Mouse (Mus musculus): Measurements from ENCODE around the gene Bcar3. TPM values are rescaled to one million over a fixed set of nuclear protein-coding genes. Genes with fewer than 3 reads are reported as not detected.

Bcar3 gene
- total RNA-seq, 2 experiments from 2014 or later: 1.6 to 5.0 TPM

- ATAC-seq (replicated peaks; ENCODE audit: poor library complexity): no peak
Measured at GRCm38 (mm10) chr3:122413729-122414561, 120.0 kb downstream of the Bcar3 start.

DNA sequence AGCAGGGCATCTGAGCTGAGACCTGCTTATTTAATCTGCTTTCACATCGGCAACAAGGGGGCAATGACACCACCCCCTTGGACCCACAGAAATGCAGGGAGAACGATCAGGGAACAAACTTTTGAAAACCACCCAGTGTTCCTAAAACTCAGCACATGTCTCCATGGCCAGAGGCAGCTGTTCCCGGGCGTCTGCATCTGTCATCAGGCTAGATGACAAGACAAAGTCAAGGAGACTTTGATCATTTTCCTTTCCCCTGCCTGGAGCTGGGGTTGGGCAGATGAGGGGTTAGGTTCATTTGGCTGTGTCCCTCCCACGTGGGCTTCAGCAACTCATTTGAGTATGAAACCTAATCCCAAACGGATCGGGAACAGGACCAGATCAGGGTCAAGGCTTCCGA, 120.9 kb downstream of the Bcar3 start:
- ATAC-seq (replicated peaks; ENCODE audit: poor library complexity): no peak

- no peak for ATAC-seq (replicated peaks; ENCODE audit: poor library complexity)
Measured at GRCm38 (mm10) chr3:122417466-122417865, 123.5 kb downstream of the Bcar3 start.

DNA sequence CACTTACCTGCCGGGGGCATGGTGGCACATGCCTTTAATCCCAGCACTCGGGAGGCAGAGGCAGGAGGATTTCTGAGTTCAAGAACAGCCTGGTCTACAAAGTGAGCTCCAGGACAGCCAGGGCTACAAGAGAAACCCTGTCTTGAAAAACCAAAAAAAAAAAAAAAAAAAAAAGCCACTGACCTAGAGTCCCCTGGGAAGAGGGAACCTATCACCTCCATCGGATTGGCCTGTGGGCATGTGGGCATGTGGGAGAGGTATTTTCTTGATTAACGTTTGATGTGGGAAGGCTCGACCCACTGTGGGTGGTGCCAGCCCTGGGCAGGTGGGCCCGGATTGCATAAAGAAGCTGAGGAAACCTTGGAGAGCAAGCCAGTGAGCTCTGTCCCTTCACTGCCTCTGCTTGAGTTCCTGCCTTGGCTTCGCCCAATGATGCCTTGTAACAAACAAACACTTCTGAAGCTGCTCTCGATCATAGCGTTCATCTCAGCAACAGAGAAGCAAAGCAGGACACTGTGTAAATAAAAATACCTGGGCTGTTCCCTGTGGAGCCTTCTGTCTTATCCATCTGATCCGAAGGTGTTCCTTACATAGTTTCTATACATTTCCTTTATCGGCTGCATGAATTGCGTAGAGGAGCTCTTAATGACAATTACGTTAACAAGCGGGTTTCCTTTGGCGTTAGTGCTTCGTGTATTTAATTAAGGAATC, 124.8 kb downstream of the Bcar3 start:
- no peak for ATAC-seq (replicated peaks; ENCODE audit: poor library complexity)

GRCm38 (mm10) chr3:122419610-122420409, 125.9 kb downstream of the Bcar3 start:
- peak; percentile 80 for ATAC-seq (replicated peaks; ENCODE audit: poor library complexity)

GRCm38 (mm10) chr3:122420410-122420774, 126.5 kb downstream of the Bcar3 start:
- ATAC-seq (replicated peaks; ENCODE audit: poor library complexity): 0 out of 2 replicates have a peak, but pooled peaks have one; percentile 24

- no peak for ATAC-seq (replicated peaks; ENCODE audit: poor library complexity)
Measured at GRCm38 (mm10) chr3:122421042-122421702, 127.2 kb downstream of the Bcar3 start.

DNA sequence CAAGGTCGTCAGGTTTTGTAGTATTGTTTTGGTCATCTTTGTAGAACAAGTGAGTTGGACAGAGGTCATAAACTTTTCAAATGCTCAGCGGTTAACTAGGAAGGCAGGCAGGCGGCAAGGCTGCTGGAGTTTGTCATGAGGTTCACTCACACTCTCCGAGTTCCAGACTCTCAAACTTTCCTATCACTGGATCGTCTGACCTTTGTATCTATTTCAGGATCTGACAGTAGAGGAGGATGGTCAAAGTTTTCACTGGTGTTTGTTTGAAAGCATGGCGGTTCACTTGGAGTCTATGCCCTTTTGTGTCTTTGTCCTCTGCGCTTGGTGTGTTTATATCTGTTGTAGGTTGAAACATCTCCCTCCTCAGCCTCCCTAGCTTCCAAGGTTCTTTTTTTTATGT, 127.9 kb downstream of the Bcar3 start:
- no peak for ATAC-seq (replicated peaks; ENCODE audit: poor library complexity)

DNA sequence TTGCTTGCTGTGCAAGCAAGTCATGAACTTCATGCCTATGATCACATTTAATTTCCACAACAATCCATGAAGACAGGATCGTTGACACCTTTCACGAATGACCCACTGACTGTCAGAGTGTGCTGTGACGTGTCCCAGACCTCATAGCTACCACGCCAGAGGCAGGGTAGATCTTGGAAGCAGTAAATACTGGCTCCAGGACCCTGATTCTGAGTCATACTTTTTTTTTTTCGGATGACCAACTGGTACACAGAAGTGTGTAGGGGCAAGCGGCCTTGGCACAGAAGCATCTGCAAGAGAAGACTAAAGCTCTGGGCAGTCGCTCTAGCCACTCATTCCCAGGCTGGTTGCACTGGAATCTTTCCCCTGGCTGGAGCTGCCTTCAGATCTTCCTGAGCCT, 128.3 kb downstream of the Bcar3 start:
- ATAC-seq (replicated peaks; ENCODE audit: poor library complexity): no peak

DNA sequence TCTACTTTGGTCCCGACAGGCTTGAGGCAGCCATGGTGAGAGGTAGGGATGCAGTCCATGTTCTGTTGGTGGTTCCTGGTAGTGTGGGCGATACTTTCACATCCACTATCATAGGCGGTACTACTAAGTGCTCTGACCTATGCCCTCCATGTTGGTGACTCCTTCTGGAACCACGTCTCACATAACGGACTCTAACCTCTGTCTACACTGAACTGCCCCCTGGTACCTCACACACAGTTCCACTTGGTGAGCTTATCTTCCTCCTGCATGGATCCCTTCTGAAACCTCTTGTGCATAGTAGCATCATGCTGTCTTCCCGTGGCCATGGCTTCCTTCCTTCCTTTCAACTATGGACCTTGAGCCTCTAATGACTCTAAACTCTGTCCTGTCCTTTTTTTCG, 129.7 kb downstream of the Bcar3 start:
- no peak for ATAC-seq (replicated peaks; ENCODE audit: poor library complexity)

- peak; percentile 8; the same call in 1 of the 2 replicates for ATAC-seq (replicated peaks; ENCODE audit: poor library complexity)
Measured at GRCm38 (mm10) chr3:122428325-122428821, 134.4 kb downstream of the Bcar3 start.

DNA sequence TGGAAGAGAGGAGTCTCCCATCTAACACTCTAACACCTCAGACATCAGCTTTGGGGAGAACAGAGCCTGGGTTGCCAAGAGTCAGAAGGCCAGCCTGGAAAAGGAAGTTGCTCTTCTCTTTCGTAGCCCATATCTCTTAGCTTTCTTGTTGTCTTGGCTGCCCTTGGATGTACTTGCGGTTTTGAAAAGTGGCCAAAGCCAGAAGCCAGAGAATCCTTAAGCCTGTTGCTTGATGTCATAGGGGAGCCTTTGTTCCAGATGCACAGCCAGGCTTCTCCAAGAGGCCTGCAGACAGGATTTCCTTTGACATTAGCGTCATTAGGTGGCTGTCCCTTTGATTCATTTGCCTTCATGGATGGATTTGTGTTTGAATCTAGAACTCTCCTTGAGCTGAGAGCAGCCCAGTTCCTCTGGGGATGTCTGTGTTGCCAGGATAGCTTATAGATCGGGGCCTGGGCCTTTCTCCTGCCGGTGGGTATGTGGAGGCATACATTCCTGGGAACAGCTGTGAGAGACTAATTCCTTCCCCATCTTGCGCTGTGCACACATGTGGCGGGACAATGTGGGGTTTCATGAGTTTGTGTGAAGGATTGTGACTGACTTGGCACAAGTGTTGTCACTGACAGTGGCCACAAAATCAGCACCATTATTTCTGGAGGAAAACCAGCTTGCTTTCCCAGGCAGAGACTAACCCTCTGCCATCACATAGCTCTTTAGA, 137.0 kb downstream of the Bcar3 start:
- ATAC-seq (replicated peaks; ENCODE audit: poor library complexity): no peak

DNA sequence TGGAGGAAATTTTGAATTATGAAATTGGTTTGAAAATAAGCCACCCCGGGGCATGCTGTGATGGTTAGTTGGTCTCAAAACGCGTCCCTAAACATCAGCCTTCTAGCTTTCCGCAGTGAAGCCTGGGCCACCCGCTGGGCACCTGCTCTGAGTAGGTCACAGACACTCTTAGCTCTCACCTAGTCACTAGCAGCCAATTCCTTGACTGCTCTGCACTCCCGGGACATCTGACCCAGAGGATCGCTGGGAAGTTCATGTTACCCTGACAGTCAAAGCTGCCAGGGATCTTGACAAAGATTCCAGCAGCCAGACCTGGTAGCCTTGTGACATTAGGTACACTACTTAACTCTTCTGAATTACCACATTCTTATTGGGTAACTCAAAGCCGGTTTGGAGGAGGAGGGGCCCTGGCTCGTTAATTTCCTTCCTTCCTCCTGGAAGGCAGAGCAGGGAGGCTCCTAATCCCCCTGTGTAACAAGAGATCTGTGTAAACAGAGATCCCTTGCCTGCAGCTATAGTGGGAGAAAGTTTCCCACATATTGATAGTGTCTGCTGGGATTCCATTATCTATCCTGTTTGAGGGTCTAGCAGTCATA, 139.0 kb downstream of the Bcar3 start:
- peak; percentile 67 for ATAC-seq (replicated peaks; ENCODE audit: poor library complexity)

GRCm38 (mm10) chr3:122433975-122434626, 140.2 kb downstream of the Bcar3 start:
- ATAC-seq (replicated peaks; ENCODE audit: poor library complexity): no peak

DNA sequence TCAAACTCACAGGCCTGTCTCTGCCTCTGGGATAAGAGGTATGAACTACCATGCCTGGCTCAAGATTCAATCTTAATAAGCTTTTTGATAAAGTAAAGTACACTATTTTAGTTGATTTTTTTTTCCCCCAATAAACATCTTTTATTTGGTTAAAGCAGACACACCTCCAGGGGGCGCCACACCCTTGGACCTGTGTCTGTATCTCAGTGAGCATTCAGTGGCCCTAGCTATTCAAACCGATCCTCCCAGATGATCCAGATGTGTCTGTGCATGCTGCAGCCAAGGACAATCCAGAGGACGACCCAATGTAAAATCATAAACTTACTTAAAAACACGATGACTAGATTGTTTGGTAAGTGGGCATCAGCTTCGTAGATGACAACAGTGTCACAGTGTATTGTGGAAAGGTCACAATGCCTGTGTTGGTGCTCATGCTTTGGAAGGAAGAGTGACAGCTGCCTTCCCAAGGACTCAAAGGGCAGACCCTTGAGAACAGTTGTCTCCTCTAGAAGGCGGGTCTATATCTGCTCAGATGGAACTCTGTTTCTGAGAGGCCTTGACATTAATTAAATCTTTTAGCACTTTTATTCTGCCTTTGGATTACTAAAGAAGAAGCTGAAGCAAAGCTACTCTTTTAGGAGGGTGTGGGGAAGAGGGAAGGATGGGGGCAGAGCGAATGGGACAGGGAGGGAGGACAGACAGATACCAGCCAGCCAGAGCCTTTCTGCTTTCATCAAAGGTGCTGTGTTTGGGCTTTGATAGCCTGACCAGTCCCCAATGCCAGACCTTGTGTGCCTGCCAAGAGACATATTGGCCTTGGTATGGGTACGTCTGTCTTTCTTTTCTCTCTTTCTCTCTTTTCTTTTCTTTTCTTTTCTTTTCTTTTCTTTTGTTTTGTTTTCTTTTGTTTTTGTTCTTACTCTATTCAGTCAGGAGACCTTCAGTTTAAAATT, 141.3 kb downstream of the Bcar3 start:
- no peak for ATAC-seq (replicated peaks; ENCODE audit: poor library complexity)

GRCm38 (mm10) chr3:122438143-122438825, 144.3 kb downstream of the Bcar3 start:
- no peak for ATAC-seq (replicated peaks; ENCODE audit: poor library complexity)

GRCm38 (mm10) chr3:122445696-122446095, 151.8 kb downstream of the Bcar3 start:
- ATAC-seq (replicated peaks; ENCODE audit: poor library complexity): no peak

Data from megakaryocyte progenitor cell, adult 5-6 weeks (primary cell).